In the genomic region with DNA sequence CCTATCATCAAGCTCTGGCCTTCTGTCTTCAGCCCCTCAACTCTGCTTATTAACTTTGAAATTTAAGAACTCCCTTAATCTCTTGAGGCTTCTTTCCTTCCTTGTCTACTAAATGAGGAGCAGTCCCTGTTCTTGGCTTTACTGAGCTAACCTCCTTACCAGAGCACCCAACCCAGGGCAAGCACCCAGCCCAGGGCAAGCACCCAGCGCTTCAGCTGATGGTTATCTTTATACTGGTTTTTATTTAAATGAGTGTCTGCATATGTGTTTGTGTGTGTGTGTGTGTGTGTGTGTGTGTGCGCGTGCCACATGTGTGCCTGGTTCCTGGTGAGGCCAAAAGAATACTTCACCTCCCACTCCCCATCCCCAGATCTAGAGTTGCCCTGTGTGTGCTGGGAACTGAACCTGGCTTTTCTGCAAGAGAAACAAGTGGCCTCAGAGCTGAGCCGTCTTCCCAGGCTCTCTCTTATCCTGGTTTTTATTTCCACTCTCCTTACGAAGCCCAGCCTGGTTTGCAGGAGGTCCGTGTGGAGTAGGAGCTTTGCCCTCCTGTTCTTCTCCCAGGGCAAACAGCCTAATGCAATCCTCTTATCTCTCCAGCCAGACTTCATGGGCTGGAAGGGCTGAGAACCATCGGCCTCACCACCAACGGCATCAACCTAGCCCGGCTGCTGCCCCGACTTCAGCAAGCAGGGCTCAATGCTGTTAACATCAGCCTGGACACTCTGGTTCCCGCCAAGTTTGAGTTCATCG, we compare ENCODE assay signal across 15 mouse cellular contexts. TPM values are rescaled to one million over a fixed set of nuclear protein-coding genes. Genes with fewer than 3 reads are reported as not detected.
A peak's percentile ranks its signal among the peaks of the same experiment; 100 is the strongest.
DNase-seq lines count a peak whose midpoint lies in the region; ATAC-seq lines count a peak whose summit lies in the region.
"Had no signal": no experiment of that assay in that cellular context is flagged by ENCODE, and none has a peak within 500 bp of the region (broad histone marks: within the 10 kb centered on the region; RNA-seq: fewer than 3 reads in every experiment).

No protein-coding gene starts in this region.

- H3K36me3 ChIP-seq in heart, embryonic 15.5 days = peaks cover 26% of the 10 kb centered on the region

- WGBS in heart, embryonic 15.5 days = 56% methylated on average over 12 of the region's 12 CpGs

- H3K4me2 ChIP-seq in heart, embryonic 15.5 days = no peak overlapping the region
- H3K4me2 ChIP-seq: embryonic facial prominence, embryonic 15.5 days; midbrain, embryonic 11.5 days had no signal

- ATAC-seq in heart, embryonic 15.5 days (replicated peaks; ENCODE audit: insufficient number of reproducible peaks, insufficient read depth, low FRiP score, low read depth) = 0 out of 2 replicates have a peak, but pooled peaks have one; percentile 22
- ATAC-seq in erythroid progenitor cell, adult 5-6 weeks (replicated peaks; ENCODE audit: low FRiP score, poor library complexity, severe bottlenecking) = peak; percentile 91
- peak; percentile 93 for ATAC-seq in megakaryocyte-erythroid progenitor cell, adult 5-6 weeks (replicated peaks; ENCODE audit: low FRiP score, low TSS enrichment, poor library complexity, severe bottlenecking)
- ATAC-seq: CD4-positive, CD25-positive, alpha-beta regulatory T cell, adult 4 months had no signal

- no peaks in the 10 kb centered on the region for H3K4me1 ChIP-seq in heart, embryonic 15.5 days (replicated peaks)

- H3K9me3 ChIP-seq in heart, embryonic 15.5 days (replicated peaks) = no peaks in the 10 kb centered on the region
- H3K9me3 ChIP-seq: embryonic facial prominence, embryonic 15.5 days had no signal

- DNase-seq in heart, postnatal 36 days = no peak
- peak; percentile 66 for DNase-seq in MEL-GATA-1-ER (ENCODE audit: extremely low read depth, low read depth)
- DNase-seq in thymus, postnatal 36 days = no peak
- DNase-seq in embryo, embryonic 11 days = no peak
- no peak for DNase-seq in thymus, postnatal 10 days (ENCODE audit: low spot score in 2 of 2)
- DNase-seq: adrenal gland, postnatal 36 days; cerebellum, adult 9-10 months; kidney, adult 2 months; thymus, postnatal 14 days had no signal

- H3K4me3 ChIP-seq in heart, embryonic 15.5 days = no peak overlapping the region
- H3K4me3 ChIP-seq: embryonic facial prominence, embryonic 15.5 days had no signal

- no peak overlapping the region for H3K27ac ChIP-seq in heart, embryonic 15.5 days
- H3K27ac ChIP-seq: embryonic facial prominence, embryonic 15.5 days had no signal

- H3K27me3 ChIP-seq in heart, embryonic 15.5 days = no peaks in the 10 kb centered on the region
- H3K27me3 ChIP-seq: embryonic facial prominence, embryonic 15.5 days had no signal

- intact Hi-C loops in heart, postnatal 36 days (cut with DNase I) = loop anchor here (1.0 kb wide), 1 partner anchor 10 kb away; no protein-coding TSS in a partner anchor

- H3K9ac ChIP-seq in heart, embryonic 15.5 days = no peak overlapping the region
- H3K9ac ChIP-seq: embryonic facial prominence, embryonic 15.5 days had no signal

RNA-seq across cellular contexts. Expression of a gene that starts 10.8 kb away (rescaled TPM):
- polyA plus RNA-seq in heart, embryonic 15.5 days (2015; fragmentation: Nextera tagmentation; extraction: Ambion mirVana) = 4.3 and 5.5 TPM in 2 replicates
- total RNA-seq in heart, postnatal 36 days (2021) = 10 to 100 TPM; 22.3 to 26.8 TPM
- 131 and 136 TPM in 2 replicates for total RNA-seq in erythroid progenitor cell, adult 5-6 weeks (2015; ENCODE audit: low replicate concordance)
- total RNA-seq in erythroid progenitor cell, adult 5-6 weeks (2017; ENCODE audit: low replicate concordance) = 39.0 and 42.9 TPM in 2 replicates
- 36.2 and 50.2 TPM in 2 replicates for total RNA-seq in megakaryocyte-erythroid progenitor cell, adult 5-6 weeks (2014; fragmentation: Nextera tagmentation)
- total RNA-seq in megakaryocyte-erythroid progenitor cell, adult 5-6 weeks (2017) = 8.9 and 9.4 TPM in 2 replicates

Comparison
In these comparisons a context has a peak if more than half of its experiments do, and no peak if none do; other contexts are left out.
1. ATAC-seq: peak in every context shown above with its lines; median percentile 93 in megakaryocyte-erythroid progenitor cell, adult 5-6 weeks; 91 in erythroid progenitor cell, adult 5-6 weeks; 22 in heart, embryonic 15.5 days.